ENCODE assay signal across 8 mouse cellular contexts in genomic region chr16:30389210-30389684, GRCm38 (mm10). TPM values are rescaled to one million over a fixed set of nuclear protein-coding genes. Genes with fewer than 3 reads are reported as not detected.
A peak's percentile ranks its signal among the peaks of the same experiment; 100 is the strongest.
DNase-seq lines count a peak whose midpoint lies in the region; ATAC-seq and TF ChIP-seq lines count a peak whose summit lies in the region.

No protein-coding gene starts in this region.

- no peak for TF ChIP-seq EP300 in liver, postnatal 0 days (IDR thresholded peaks at IDR 0.05; ENCODE audit: low read depth)

- DNase-seq in ovary, postnatal 14 days (ENCODE audit: low spot score) = peak; percentile 11
- no peak for DNase-seq in ovary, postnatal 10 days (ENCODE audit: low spot score)
- DNase-seq in cerebellum, adult 2 months = peak; percentile 32 to 42
- DNase-seq in forelimb bud, embryonic 11.5 days (ENCODE audit: low read depth, low spot score) = peak; percentile 49
- peak; percentile 10 for DNase-seq in kidney, adult 11 months
- DNase-seq in liver, postnatal 0 days = peak; percentile 67
- DNase-seq in neural tube, embryonic 11.5 days (ENCODE audit: low spot score) = no peak
- peak; percentile 46 for DNase-seq in testis, postnatal 10 days (ENCODE audit: low spot score)

- peaks cover 13% of the 10 kb centered on the region; the same call in 1 of the 2 replicates for H3K36me3 ChIP-seq in liver, postnatal 0 days (replicated peaks; ENCODE audit: insufficient read depth, low read length)
- no peaks in the 10 kb centered on the region; the same call in 1 of the 2 replicates for H3K36me3 ChIP-seq in neural tube, embryonic 11.5 days (ENCODE audit: control insufficient read depth, insufficient read depth, low read length)

- peak overlapping the region; percentile 80 for H3K4me2 ChIP-seq in liver, postnatal 0 days (ENCODE audit: low read depth, low read length)
- peak overlapping the region; percentile 63 for H3K4me2 ChIP-seq in neural tube, embryonic 11.5 days (ENCODE audit: low read depth)

- TF ChIP-seq CTCF in cerebellum, adult 2 months (IDR thresholded peaks at IDR 0.05; ENCODE audit: borderline replicate concordance, insufficient read depth, low read depth, low read length) = no peak
- no peak for TF ChIP-seq CTCF in liver, postnatal 0 days (IDR thresholded peaks at IDR 0.05; ENCODE audit: low read depth)

- H3K27me3 ChIP-seq in cerebellum, adult 2 months (ENCODE audit: control insufficient read depth, insufficient read depth, low read length) = no peaks in the 10 kb centered on the region
- no peaks in the 10 kb centered on the region for H3K27me3 ChIP-seq in liver, postnatal 0 days (ENCODE audit: insufficient read depth, low read length)
- no peaks in the 10 kb centered on the region for H3K27me3 ChIP-seq in neural tube, embryonic 11.5 days (ENCODE audit: control insufficient read depth, insufficient read depth, low read length)

- peak overlapping the region; percentile 90 for H3K9ac ChIP-seq in liver, postnatal 0 days (replicated peaks)
- peak overlapping the region; percentile 92 for H3K9ac ChIP-seq in neural tube, embryonic 11.5 days (ENCODE audit: low read length)

- H3K4me1 ChIP-seq in cerebellum, adult 2 months (ENCODE audit: control insufficient read depth, insufficient read depth, low read length) = peaks cover 2% of the 10 kb centered on the region; the same call in 1 of the 2 replicates
- peaks cover 36% of the 10 kb centered on the region for H3K4me1 ChIP-seq in liver, postnatal 0 days (ENCODE audit: insufficient read depth)
- peaks cover 17% of the 10 kb centered on the region for H3K4me1 ChIP-seq in neural tube, embryonic 11.5 days (ENCODE audit: control insufficient read depth, insufficient read depth, low read length)

- peak overlapping the region; percentile 45; the same call in 1 of the 2 replicates for H3K27ac ChIP-seq in cerebellum, adult 2 months (ENCODE audit: insufficient read depth, low read length)
- peak overlapping the region; percentile 87 for H3K27ac ChIP-seq in liver, postnatal 0 days (ENCODE audit: low read depth)
- H3K27ac ChIP-seq in neural tube, embryonic 11.5 days (ENCODE audit: low read depth, low read length) = no peak overlapping the region

- peak; percentile 30 for ATAC-seq in liver, postnatal 0 days
- 0 out of 2 replicates have a peak, but pooled peaks have one; percentile 10 for ATAC-seq in neural tube, embryonic 11.5 days (ENCODE audit: insufficient read depth, low FRiP score, low TSS enrichment)

- H3K4me3 ChIP-seq in cerebellum, adult 2 months (replicated peaks; ENCODE audit: insufficient read depth, low read depth, low read length) = peak overlapping the region; percentile 92
- H3K4me3 ChIP-seq in liver, postnatal 0 days (ENCODE audit: low read depth, low read length) = peak overlapping the region; percentile 81
- H3K4me3 ChIP-seq in neural tube, embryonic 11.5 days (ENCODE audit: low read depth, low read length) = peak overlapping the region; percentile 95

- H3K9me3 ChIP-seq in liver, postnatal 0 days (ENCODE audit: low read length) = no peaks in the 10 kb centered on the region
- no peaks in the 10 kb centered on the region for H3K9me3 ChIP-seq in neural tube, embryonic 11.5 days (ENCODE audit: control insufficient read depth, low read length)

- TF ChIP-seq POLR2A in cerebellum, adult 2 months (IDR thresholded peaks at IDR 0.05; ENCODE audit: borderline replicate concordance, insufficient read depth, low read length) = no peak

- 4% methylated on average over 17 of the region's 17 CpGs for WGBS in cerebellum, adult 2 months
- 4% methylated on average over 17 of the region's 17 CpGs for WGBS in liver, postnatal 0 days (ENCODE audit: insufficient replicate concordance)
- WGBS in neural tube, embryonic 11.5 days = 7% methylated on average over 17 of the region's 17 CpGs

RNA-seq across cellular contexts. Expression of gene Atp13a3, which starts 16.5 kb away (rescaled TPM):
- polyA plus RNA-seq in cerebellum, adult 2 months (2012; rRNA removed) = 31.4 and 34.7 TPM in 2 replicates
- 9.0 and 9.9 TPM in 2 replicates for polyA plus RNA-seq in liver, postnatal 0 days (2015; fragmentation: Nextera tagmentation; extraction: Ambion mirVana)
- 12.5 and 13.0 TPM in 2 replicates for polyA plus RNA-seq in neural tube, embryonic 11.5 days (2014; fragmentation: Nextera tagmentation; extraction: Ambion mirVana)

Comparison
In these comparisons a context has a peak if more than half of its experiments do, and no peak if none do; other contexts are left out.
1. DNase-seq: peak in ovary, postnatal 14 days (single experiment), cerebellum, adult 2 months (2 of 2), forelimb bud, embryonic 11.5 days (single experiment), kidney, adult 11 months (single experiment), liver, postnatal 0 days (single experiment) and testis, postnatal 10 days (single experiment); none in ovary, postnatal 10 days (single experiment) and neural tube, embryonic 11.5 days (single experiment).
2. Peak in every context shown above with its lines, with median percentiles within 50 percentile points of each other: H3K4me3 ChIP-seq.